Mouse (Mus musculus): ENCODE results near the gene Gm5105. TPM values are rescaled to one million over a fixed set of nuclear protein-coding genes. Genes with fewer than 3 reads are reported as not detected.

The Gm5105 gene
- polyA plus RNA-seq, 1 experiment = not detected

DNA sequence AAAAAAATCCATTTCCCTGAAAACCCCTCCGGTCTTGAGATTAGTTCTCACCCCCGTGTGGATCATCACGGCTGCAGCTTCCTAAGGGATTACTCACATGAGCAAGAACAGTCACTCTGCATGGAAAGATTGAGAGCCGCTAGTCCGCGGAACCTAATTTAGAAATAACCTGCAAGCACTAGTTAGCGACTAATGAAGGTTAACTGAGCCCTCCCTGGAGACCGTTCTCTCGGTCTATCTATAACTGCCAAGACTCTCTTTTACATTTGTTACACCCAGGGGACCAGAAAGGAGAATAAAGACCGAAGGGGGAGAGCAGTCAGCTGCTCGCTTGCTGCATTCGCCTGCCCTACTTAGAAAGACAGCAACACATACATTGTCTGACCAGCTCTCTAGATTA, 50.4 kb downstream of the Gm5105 start:
- H3K27me3 ChIP-seq (ENCODE audit: control insufficient read depth) = no peaks in the 10 kb centered on the region
- peaks cover 4% of the 10 kb centered on the region; the same call in 1 of the 2 replicates for H3K9me3 ChIP-seq (ENCODE audit: control insufficient read depth, low read length)
- TF ChIP-seq GATA1 (IDR thresholded peaks at IDR 0.05; ENCODE audit: low read length) (no peak), TAL1 (IDR thresholded peaks at IDR 0.05; ENCODE audit: low read length) (no peak)
- no peak overlapping the region for H3K4me3 ChIP-seq (replicated peaks)
- peaks cover 6% of the 10 kb centered on the region for H3K4me1 ChIP-seq (ENCODE audit: control insufficient read depth)
- no peaks in the 10 kb centered on the region for H3K36me3 ChIP-seq (ENCODE audit: control insufficient read depth)

DNA sequence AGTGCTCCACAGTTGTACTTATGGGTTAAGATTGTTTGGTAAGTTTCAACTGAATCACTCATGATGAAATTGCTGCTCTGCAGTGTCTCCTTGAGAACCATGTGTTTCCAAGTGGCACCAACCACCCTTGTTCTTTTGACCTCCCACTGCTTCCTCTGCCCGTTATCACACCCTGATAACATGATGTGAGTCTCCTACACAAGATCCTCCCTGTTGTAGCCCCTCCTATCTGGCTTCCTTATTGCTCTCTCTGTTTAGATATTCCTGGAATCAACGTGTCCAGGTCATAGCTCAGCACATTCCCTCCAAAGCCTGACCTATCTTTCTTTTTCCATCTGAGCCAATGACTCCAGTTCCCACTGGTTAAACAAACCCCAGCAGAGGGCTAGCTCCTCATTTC, 52.5 kb downstream of the Gm5105 start:
- H3K4me1 ChIP-seq (ENCODE audit: control insufficient read depth) = peaks cover 3% of the 10 kb centered on the region; the same call in 1 of the 2 replicates
- H3K4me3 ChIP-seq (replicated peaks) = no peak overlapping the region
- H3K9me3 ChIP-seq (ENCODE audit: control insufficient read depth, low read length) = peaks cover 4% of the 10 kb centered on the region; the same call in 1 of the 2 replicates
- no peaks in the 10 kb centered on the region for H3K27me3 ChIP-seq (ENCODE audit: control insufficient read depth)
- H3K36me3 ChIP-seq (ENCODE audit: control insufficient read depth) = no peaks in the 10 kb centered on the region
- TF ChIP-seq GATA1 (IDR thresholded peaks at IDR 0.05; ENCODE audit: low read length) (no peak), TAL1 (IDR thresholded peaks at IDR 0.05; ENCODE audit: low read length) (no peak)

DNA sequence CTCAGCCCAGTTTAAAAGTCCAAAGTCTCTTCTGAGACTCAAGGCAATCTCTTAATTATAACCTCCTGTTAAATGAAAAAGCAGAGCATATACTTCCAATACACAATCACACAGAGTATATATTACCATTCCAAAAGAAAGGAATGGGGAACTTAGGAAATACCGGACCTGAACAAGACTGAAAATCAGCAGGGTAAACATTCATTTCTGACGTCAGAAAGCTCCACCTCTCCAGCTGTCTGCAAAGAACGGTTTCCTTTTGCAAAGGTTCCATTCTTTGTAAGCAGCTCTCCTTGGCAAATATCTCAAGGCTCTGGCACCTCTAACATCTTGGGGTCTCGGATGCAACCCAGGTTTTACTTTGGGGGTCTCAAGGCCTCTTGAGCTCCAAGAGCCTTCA, 54.8 kb downstream of the Gm5105 start:
- peaks cover 3% of the 10 kb centered on the region; the same call in 1 of the 2 replicates for H3K4me1 ChIP-seq (ENCODE audit: control insufficient read depth)
- no peaks in the 10 kb centered on the region for H3K27me3 ChIP-seq (ENCODE audit: control insufficient read depth)
- TF ChIP-seq TAL1 (IDR thresholded peaks at IDR 0.05; ENCODE audit: low read length) (no peak), GATA1 (IDR thresholded peaks at IDR 0.05; ENCODE audit: low read length) (no peak)
- H3K36me3 ChIP-seq (ENCODE audit: control insufficient read depth) = no peaks in the 10 kb centered on the region
- H3K9me3 ChIP-seq (ENCODE audit: control insufficient read depth, low read length) = no peaks in the 10 kb centered on the region
- no peak overlapping the region for H3K4me3 ChIP-seq (replicated peaks)

DNA sequence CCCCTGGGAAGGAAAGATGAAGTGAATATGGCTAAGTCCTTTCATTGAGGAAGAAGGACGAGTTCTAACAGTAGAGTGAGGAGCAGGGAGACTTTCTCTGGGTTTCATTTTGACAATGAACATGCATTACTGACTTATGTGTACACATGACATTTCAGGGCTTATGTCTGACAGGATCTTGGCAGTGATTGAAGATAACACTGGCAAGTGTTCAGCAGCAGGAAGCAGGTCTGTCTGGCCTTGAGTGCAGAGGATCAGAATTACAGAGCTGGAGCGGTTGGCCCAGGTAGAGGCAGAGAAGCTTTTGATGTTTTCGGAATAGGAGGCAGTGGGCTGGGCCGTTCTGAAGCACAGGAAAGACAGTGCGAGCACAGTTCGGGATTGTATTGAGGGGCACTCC, 59.0 kb downstream of the Gm5105 start:
- H3K4me3 ChIP-seq (replicated peaks) = no peak overlapping the region
- no peaks in the 10 kb centered on the region for H3K4me1 ChIP-seq (ENCODE audit: control insufficient read depth)
- H3K36me3 ChIP-seq (ENCODE audit: control insufficient read depth) = no peaks in the 10 kb centered on the region
- TF ChIP-seq TAL1 (IDR thresholded peaks at IDR 0.05; ENCODE audit: low read length) (no peak), GATA1 (IDR thresholded peaks at IDR 0.05; ENCODE audit: low read length) (no peak)
- no peaks in the 10 kb centered on the region for H3K27me3 ChIP-seq (ENCODE audit: control insufficient read depth)
- H3K9me3 ChIP-seq (ENCODE audit: control insufficient read depth, low read length) = no peaks in the 10 kb centered on the region

DNA sequence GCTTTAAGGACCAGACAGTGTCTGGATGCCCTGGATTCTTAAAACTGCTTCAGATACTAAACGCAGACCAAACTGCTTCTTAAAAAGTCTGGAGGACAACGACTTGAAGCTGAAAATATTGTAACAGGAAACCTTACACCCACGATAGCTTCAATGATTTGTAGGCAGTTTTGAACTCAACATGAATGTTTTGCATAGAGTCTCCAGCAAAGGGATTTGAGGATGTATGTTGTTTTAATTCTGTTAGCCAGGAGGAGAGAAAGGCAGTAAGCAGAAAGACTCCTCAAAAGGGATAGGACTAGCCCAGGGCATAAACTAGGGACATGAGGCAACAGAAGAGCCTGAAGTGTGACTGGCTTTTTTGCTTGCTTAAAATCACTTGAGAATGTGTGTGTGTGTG, 60.3 kb downstream of the Gm5105 start:
- no peak for TF ChIP-seq TAL1 (IDR thresholded peaks at IDR 0.05; ENCODE audit: low read length)
- Histone ChIP-seq H3K9me3 (ENCODE audit: control insufficient read depth, low read length) (no peaks in the 10 kb centered on the region), H3K36me3 (ENCODE audit: control insufficient read depth) (no peaks in the 10 kb centered on the region), H3K4me1 (ENCODE audit: control insufficient read depth) (no peaks in the 10 kb centered on the region), H3K4me3 (replicated peaks) (no peak overlapping the region), H3K27me3 (ENCODE audit: control insufficient read depth) (no peaks in the 10 kb centered on the region)

DNA sequence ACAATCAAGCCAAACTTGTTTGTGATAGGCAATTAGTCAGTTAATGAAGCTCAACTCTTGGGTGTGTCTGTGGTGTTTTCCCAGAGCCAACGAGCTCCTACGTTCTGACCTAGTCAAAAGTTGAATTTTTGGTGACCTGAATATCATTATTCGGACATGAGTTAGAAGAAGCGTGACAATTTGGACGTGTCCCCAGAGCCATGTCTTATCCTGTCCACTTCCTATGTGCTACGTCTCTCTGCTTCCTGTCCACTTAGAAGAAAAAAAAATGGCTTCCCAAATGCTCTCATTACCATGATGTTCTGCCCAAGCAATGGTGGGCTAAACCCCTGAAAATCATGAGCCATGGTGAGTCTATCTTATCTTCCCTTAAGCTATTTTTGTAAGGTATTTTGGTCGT, 63.9 kb downstream of the Gm5105 start:
- TF ChIP-seq TAL1 (IDR thresholded peaks at IDR 0.05; ENCODE audit: low read length) = no peak
- TF ChIP-seq GATA1 (IDR thresholded peaks at IDR 0.05; ENCODE audit: low read length) = no peak

DNA sequence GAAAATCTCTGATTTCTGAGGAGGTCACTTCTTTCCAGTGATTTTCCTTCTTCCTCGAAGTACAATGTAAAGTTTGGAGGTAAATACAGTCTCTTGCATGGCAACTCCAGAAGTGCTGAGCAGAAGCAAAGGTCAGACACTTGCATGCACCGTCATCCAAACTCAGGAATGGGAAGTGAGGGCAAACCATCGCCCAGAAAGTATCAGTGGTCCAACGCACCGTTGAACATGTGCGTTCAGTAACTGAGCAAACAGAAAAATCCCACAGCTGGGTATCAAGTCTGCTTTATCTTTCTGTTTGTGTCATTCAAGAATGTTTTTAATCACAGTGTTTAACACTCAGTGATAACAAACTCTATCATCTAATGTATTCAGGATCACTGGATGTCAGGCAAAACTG, 64.6 kb downstream of the Gm5105 start:
- Histone ChIP-seq H3K27me3 (ENCODE audit: control insufficient read depth) (peaks cover 3% of the 10 kb centered on the region; the same call in 1 of the 2 replicates), H3K36me3 (ENCODE audit: control insufficient read depth) (no peaks in the 10 kb centered on the region), H3K9me3 (ENCODE audit: control insufficient read depth, low read length) (no peaks in the 10 kb centered on the region), H3K4me1 (ENCODE audit: control insufficient read depth) (no peaks in the 10 kb centered on the region), H3K4me3 (replicated peaks) (no peak overlapping the region)
- TF ChIP-seq GATA1 (IDR thresholded peaks at IDR 0.05; ENCODE audit: low read length) (no peak), TAL1 (IDR thresholded peaks at IDR 0.05; ENCODE audit: low read length) (no peak)

More for the DNA sequence above, 63.9 kb downstream of the Gm5105 start:
- H3K27me3 ChIP-seq (ENCODE audit: control insufficient read depth) = peaks cover 3% of the 10 kb centered on the region; the same call in 1 of the 2 replicates
- no peak overlapping the region for H3K4me3 ChIP-seq (replicated peaks)
- H3K4me1 ChIP-seq (ENCODE audit: control insufficient read depth) = no peaks in the 10 kb centered on the region
- H3K36me3 ChIP-seq (ENCODE audit: control insufficient read depth) = no peaks in the 10 kb centered on the region
- no peaks in the 10 kb centered on the region for H3K9me3 ChIP-seq (ENCODE audit: control insufficient read depth, low read length)

DNA sequence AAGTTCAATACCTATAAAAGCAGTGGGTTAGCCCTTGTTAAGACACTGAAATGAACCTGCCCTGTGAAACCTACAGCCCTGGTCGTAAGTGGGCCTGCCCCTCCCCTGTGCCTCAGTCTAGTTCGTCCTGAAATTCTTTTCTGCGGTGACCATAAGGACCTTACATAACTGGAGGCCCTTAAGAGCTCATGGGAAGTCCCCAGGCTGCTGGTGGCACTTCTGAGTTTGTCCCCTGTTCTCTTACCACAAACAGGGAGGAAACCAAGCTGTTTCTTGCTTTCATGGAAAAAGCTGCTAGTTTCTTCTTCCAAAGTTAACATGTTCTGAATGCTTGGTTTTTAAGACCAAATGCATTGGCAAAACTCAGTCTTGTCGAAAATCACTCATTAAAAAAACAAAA, 65.3 kb downstream of the Gm5105 start:
- no peaks in the 10 kb centered on the region for H3K36me3 ChIP-seq (ENCODE audit: control insufficient read depth)
- no peaks in the 10 kb centered on the region for H3K4me1 ChIP-seq (ENCODE audit: control insufficient read depth)
- TF ChIP-seq TAL1 (IDR thresholded peaks at IDR 0.05; ENCODE audit: low read length) (no peak), GATA1 (IDR thresholded peaks at IDR 0.05; ENCODE audit: low read length) (no peak)
- peaks cover 3% of the 10 kb centered on the region; the same call in 1 of the 2 replicates for H3K27me3 ChIP-seq (ENCODE audit: control insufficient read depth)
- H3K9me3 ChIP-seq (ENCODE audit: control insufficient read depth, low read length) = no peaks in the 10 kb centered on the region
- H3K4me3 ChIP-seq (replicated peaks) = no peak overlapping the region

DNA sequence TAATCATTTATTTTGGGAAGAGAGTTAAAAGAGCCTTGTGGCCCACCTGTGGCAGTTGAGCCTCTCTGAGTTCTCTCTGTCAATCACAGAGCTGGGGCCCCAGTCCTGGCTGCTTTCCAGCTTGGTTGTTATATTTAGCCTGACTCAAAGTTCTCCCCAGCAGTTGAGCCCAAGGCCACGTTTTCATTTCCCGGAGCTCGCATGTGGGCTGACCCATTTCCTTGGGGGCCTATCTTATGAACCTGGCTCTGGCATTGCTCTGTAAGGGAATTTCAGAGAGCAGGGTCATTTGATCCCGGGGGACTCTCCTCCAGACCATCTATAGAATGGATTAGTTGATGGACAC, 66.5 kb downstream of the Gm5105 start:
- Histone ChIP-seq H3K9me3 (ENCODE audit: control insufficient read depth, low read length) (no peaks in the 10 kb centered on the region), H3K27me3 (ENCODE audit: control insufficient read depth) (peaks cover 3% of the 10 kb centered on the region; the same call in 1 of the 2 replicates), H3K4me3 (replicated peaks) (no peak overlapping the region), H3K36me3 (ENCODE audit: control insufficient read depth) (no peaks in the 10 kb centered on the region), H3K4me1 (ENCODE audit: control insufficient read depth) (no peaks in the 10 kb centered on the region)
- TF ChIP-seq GATA1 (IDR thresholded peaks at IDR 0.05; ENCODE audit: low read length) (no peak), TAL1 (IDR thresholded peaks at IDR 0.05; ENCODE audit: low read length) (no peak)

DNA sequence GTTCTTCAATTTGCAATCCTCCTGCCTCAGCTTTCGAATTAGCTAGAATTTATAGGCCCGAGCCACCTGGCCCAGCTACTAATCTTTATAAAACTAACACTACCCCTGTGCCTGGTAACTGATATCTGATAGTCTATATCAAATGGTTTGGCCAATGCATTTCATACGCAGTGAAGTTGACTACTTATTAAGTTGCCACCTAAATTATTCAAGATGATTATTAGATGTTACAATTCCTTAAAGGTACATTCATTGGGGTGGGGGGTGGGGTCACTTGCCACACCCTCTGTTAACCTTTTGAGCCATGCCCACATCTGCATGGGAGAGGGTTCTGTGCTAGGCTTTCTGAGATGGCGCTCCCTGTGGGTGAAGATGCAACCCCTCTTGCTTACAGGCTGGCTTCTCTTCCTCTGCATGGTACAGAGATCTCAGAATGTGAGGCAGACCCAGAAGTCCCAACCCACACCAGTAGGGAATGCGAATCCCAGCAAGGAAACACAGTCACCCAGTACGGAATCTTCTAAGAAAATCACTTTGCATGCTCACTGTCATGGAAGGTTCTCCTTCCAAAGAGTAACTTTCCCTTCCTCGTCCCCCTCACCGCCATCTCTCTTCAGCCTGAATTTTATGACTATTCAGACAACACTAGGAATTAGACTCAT, 67.0 kb downstream of the Gm5105 start:
- H3K36me3 ChIP-seq (ENCODE audit: control insufficient read depth) = no peaks in the 10 kb centered on the region
- H3K9me3 ChIP-seq (ENCODE audit: control insufficient read depth, low read length) = no peaks in the 10 kb centered on the region
- TF ChIP-seq TAL1 (IDR thresholded peaks at IDR 0.05; ENCODE audit: low read length) (no peak), GATA1 (IDR thresholded peaks at IDR 0.05; ENCODE audit: low read length) (no peak)
- H3K27me3 ChIP-seq (ENCODE audit: control insufficient read depth) = peaks cover 3% of the 10 kb centered on the region; the same call in 1 of the 2 replicates
- H3K4me3 ChIP-seq (replicated peaks) = no peak overlapping the region
- H3K4me1 ChIP-seq (ENCODE audit: control insufficient read depth) = no peaks in the 10 kb centered on the region
